Mouse (Mus musculus): Measurements from ENCODE around the gene Npm3. TPM values are rescaled to one million over a fixed set of nuclear protein-coding genes. Genes with fewer than 3 reads are reported as not detected.
A peak's percentile ranks its signal among the peaks of the same experiment; 100 is the strongest.

Npm3 gene
- polyA plus RNA-seq, 1 experiment from 2014 or later = 9.4 TPM

- H3K36me3 ChIP-seq = no peaks in the 10 kb centered on the region
- no peak for DNase-seq (ENCODE audit: low spot score)
- 88% methylated on average over 3 of the region's 3 CpGs for WGBS
- H3K27ac ChIP-seq (replicated peaks) = peak overlapping the region; percentile 75
- peaks cover 100% of the 10 kb centered on the region for H3K27me3 ChIP-seq (ENCODE audit: low read depth, poor library complexity, severe bottlenecking)
- H3K4me1 ChIP-seq = peaks cover 33% of the 10 kb centered on the region
- H3K9me3 ChIP-seq (replicated peaks) = no peaks in the 10 kb centered on the region
- peak overlapping the region; percentile 39; the same call in 1 of the 2 replicates for H3K4me3 ChIP-seq
Measured at GRCm38 (mm10) chr19:45718286-45718685, 31.1 kb downstream of the Npm3 start.

- H3K27me3 ChIP-seq (ENCODE audit: low read depth, poor library complexity, severe bottlenecking) = peaks cover 99% of the 10 kb centered on the region
- H3K9me3 ChIP-seq (replicated peaks) = no peaks in the 10 kb centered on the region
- peaks cover 33% of the 10 kb centered on the region for H3K4me1 ChIP-seq
- H3K4me3 ChIP-seq = peak overlapping the region; percentile 39
- DNase-seq (ENCODE audit: low spot score) = peak; percentile 74
- WGBS = 5% methylated on average over 16 of the region's 16 CpGs
- H3K27ac ChIP-seq (replicated peaks) = peak overlapping the region; percentile 75
- H3K36me3 ChIP-seq = no peaks in the 10 kb centered on the region
Measured at GRCm38 (mm10) chr19:45717493-45718220, 31.7 kb downstream of the Npm3 start.

- H3K4me1 ChIP-seq = no peaks in the 10 kb centered on the region
- no peak for DNase-seq (ENCODE audit: low spot score)
Measured at GRCm38 (mm10) chr19:45708704-45709103, 40.7 kb downstream of the Npm3 start.

More at GRCm38 (mm10) chr19:45708704-45709103, 40.7 kb downstream of the Npm3 start:
- Histone ChIP-seq H3K27ac (replicated peaks) (no peak overlapping the region), H3K4me3 (no peak overlapping the region), H3K36me3 (no peaks in the 10 kb centered on the region), H3K9me3 (replicated peaks) (0 out of 2 replicates have a peak, but pooled peaks cover 5% of the 10 kb centered on the region), H3K27me3 (ENCODE audit: low read depth, poor library complexity, severe bottlenecking) (peaks cover 54% of the 10 kb centered on the region)
- 76% methylated on average over 3 of the region's 3 CpGs for WGBS

Other genes with a start within 250 kb of the Npm3 start
- gene Poll, start 189.1 kb downstream of the Npm3 start, polyA plus RNA-seq (2016; fragmentation: Nextera tagmentation; extraction: Ambion mirVana) = 22.3 and 23.0 TPM in 2 replicates
- 47.2 and 47.9 TPM in 2 replicates for gene Gm17018, start 189.0 kb downstream of the Npm3 start, polyA plus RNA-seq (2016; fragmentation: Nextera tagmentation; extraction: Ambion mirVana)
- gene Fbxw4, start 89.3 kb downstream of the Npm3 start, polyA plus RNA-seq (2016; fragmentation: Nextera tagmentation; extraction: Ambion mirVana) = 3.3 and 3.9 TPM in 2 replicates
- gene Fgf8, start 6.7 kb downstream of the Npm3 start, polyA plus RNA-seq (2016; fragmentation: Nextera tagmentation; extraction: Ambion mirVana) = 25.5 and 28.8 TPM in 2 replicates
- gene Mgea5, start 34.2 kb upstream of the Npm3 start, polyA plus RNA-seq (2016; fragmentation: Nextera tagmentation; extraction: Ambion mirVana) = 60.8 and 67.5 TPM in 2 replicates
- 0.53 and 0.89 TPM in 2 replicates for gene Kcnip2, start 66.5 kb upstream of the Npm3 start, polyA plus RNA-seq (2016; fragmentation: Nextera tagmentation; extraction: Ambion mirVana)
- gene Armh3, start 248.9 kb upstream of the Npm3 start, polyA plus RNA-seq (2016; fragmentation: Nextera tagmentation; extraction: Ambion mirVana) = 16.7 and 19.8 TPM in 2 replicates

Data from midbrain, embryonic 10.5 days (tissue).